Mouse (Mus musculus) ovary, postnatal 10 days (tissue): Measurements from ENCODE around the gene C2cd4a.

Source experiments
- DNase-seq: peaks from one replicate; pipeline ENCODE4 v3.0.0; 2022; ENCODE audit warnings: low spot score

The C2cd4a gene

GRCm38 (mm10) chr9:67832046-67832605, at the start of gene C2cd4a:
Gene C2cd4a (minus strand): TSS chr9:67832330.
- DNase-seq = no peak

GRCm38 (mm10) chr9:67878197-67878769, 46.2 kb upstream of the C2cd4a start:
- no peak for DNase-seq

- no peak for DNase-seq
These were observed 45.1 kb upstream of the C2cd4a start for GRCm38 (mm10) chr9:67877081-67877718.

GRCm38 (mm10) chr9:67875337-67875736, 43.2 kb upstream of the C2cd4a start:
- no peak for DNase-seq

GRCm38 (mm10) chr9:67874522-67875222, 42.5 kb upstream of the C2cd4a start:
- no peak for DNase-seq

GRCm38 (mm10) chr9:67869691-67870450, 37.7 kb upstream of the C2cd4a start:
- no peak for DNase-seq

GRCm38 (mm10) chr9:67867411-67867810, 35.3 kb upstream of the C2cd4a start:
- no peak for DNase-seq

- DNase-seq = no peak
These were observed 33.3 kb upstream of the C2cd4a start for GRCm38 (mm10) chr9:67865411-67865810.

GRCm38 (mm10) chr9:67864011-67864410, 31.9 kb upstream of the C2cd4a start:
- DNase-seq = no peak

GRCm38 (mm10) chr9:67863332-67863731, 31.2 kb upstream of the C2cd4a start:
- DNase-seq = no peak

- DNase-seq = no peak
These were observed 28.1 kb upstream of the C2cd4a start for GRCm38 (mm10) chr9:67860273-67860672.

- DNase-seq = no peak
These were observed 19.0 kb upstream of the C2cd4a start for GRCm38 (mm10) chr9:67851150-67851549.

GRCm38 (mm10) chr9:67849846-67850245, 17.7 kb upstream of the C2cd4a start:
- DNase-seq = no peak

GRCm38 (mm10) chr9:67849397-67849796, 17.3 kb upstream of the C2cd4a start:
- no peak for DNase-seq

- no peak for DNase-seq
These were observed 15.5 kb upstream of the C2cd4a start for GRCm38 (mm10) chr9:67847606-67848005.

GRCm38 (mm10) chr9:67846089-67846488, 14.0 kb upstream of the C2cd4a start:
- no peak for DNase-seq

GRCm38 (mm10) chr9:67845648-67846047, 13.5 kb upstream of the C2cd4a start:
- no peak for DNase-seq

GRCm38 (mm10) chr9:67845012-67845411, 12.9 kb upstream of the C2cd4a start:
- DNase-seq = no peak

GRCm38 (mm10) chr9:67842797-67843196, 10.7 kb upstream of the C2cd4a start:
- DNase-seq = no peak

GRCm38 (mm10) chr9:67839981-67840859, 8.1 kb upstream of the C2cd4a start, which contains the start of gene Vps13c:
Gene Vps13c (plus strand): TSS chr9:67840396.
- peak; percentile 54 for DNase-seq

GRCm38 (mm10) chr9:67837311-67837710, 5.2 kb upstream of the C2cd4a start:
- DNase-seq = no peak
